Mouse (Mus musculus): ENCODE results near the gene Gpr156.

- TF ChIP-seq POLR2A (IDR thresholded peaks at IDR 0.05; ENCODE audit: extremely low read depth, insufficient read depth, low read length): no peak
- TF ChIP-seq CTCF (IDR thresholded peaks at IDR 0.05; ENCODE audit: extremely low read depth, insufficient read depth, low read length): no peak
These were observed 27.3 kb upstream of the Gpr156 start for GRCm38 (mm10) chr16:37888986-37889385.
